Mouse (Mus musculus) hindbrain, postnatal 0 days (tissue): ENCODE results near the gene A930033H14Rik. TPM values are rescaled to one million over a fixed set of nuclear protein-coding genes. Genes with fewer than 3 reads are reported as not detected.

Experiments
- ATAC-seq: fragments of 200-750 bp; cut with Nextera tagmentation; 2 replicates; pipeline ENCODE4 v1.8.0; 2017; ENCODE audit warnings: mild to moderate bottlenecking, moderate TSS enrichment, moderate library complexity
- DNase-seq: peaks from one replicate; pipeline ENCODE4 v3.0.0-alpha.2; 2015; ENCODE audit warnings: low spot score
- H3K27ac ChIP-seq: fragments of 300-500 bp; sonication (generic); 2 replicates; pipeline ENCODE4 v1.5.1; 2014; ENCODE audit warnings: mild to moderate bottlenecking
- H3K27me3 ChIP-seq: fragments of 300-500 bp; sonication (generic); 2 replicates; pipeline ENCODE4 v1.6.1; 2014; ENCODE audit warnings: low read length, mixed read lengths; ENCODE audit not compliant: insufficient read depth
- H3K36me3 ChIP-seq: fragments of 300-500 bp; sonication (generic); 2 replicates; pipeline ENCODE4 v1.6.1; 2014; ENCODE audit warnings: low read length, mixed read lengths; ENCODE audit not compliant: insufficient read depth
- H3K4me1 ChIP-seq: fragments of 300-500 bp; sonication (generic); 2 replicates; pipeline ENCODE4 v1.6.1; 2014; ENCODE audit warnings: antibody characterized with exemption, low read length, mixed read lengths; ENCODE audit not compliant: insufficient read depth
- H3K4me2 ChIP-seq: fragments of 300-500 bp; sonication (generic); 2 replicates; pipeline ENCODE4 v1.6.1; 2014; ENCODE audit warnings: low read depth, mild to moderate bottlenecking, low read length, moderate library complexity, mixed read lengths
- H3K4me3 ChIP-seq: fragments of 300-500 bp; sonication (generic); 2 replicates; pipeline ENCODE4 v1.5.1; 2014; ENCODE audit warnings: low read length
- H3K9ac ChIP-seq: fragments of 300-500 bp; sonication (generic); replicated peaks from 2 replicates; pipeline ENCODE4 v1.6.1; 2014; ENCODE audit warnings: mild to moderate bottlenecking, low read length, moderate library complexity, mixed read lengths
- H3K9me3 ChIP-seq: fragments of 300-500 bp; sonication (generic); 2 replicates; pipeline ENCODE4 v1.6.1; 2016; ENCODE audit warnings: low read length, mixed read lengths
- CTCF ChIP-seq: IDR thresholded peaks from 2 replicates; pipeline ENCODE4 v1.5.1; 2016; ENCODE audit warnings: antibody characterized with exemption, control low read depth, low read depth
- WGBS: fragments of 180-500 bp; shearing (Covaris S2); extraction: QIAGEN DNeasy Blood & Tissue Kit; methylation state at CpG from one replicate; pipeline ENCODE4 v1.1.7; 2014; 5-methylcytosine and 5-hydroxymethylcytosine counted together
- polyA plus RNA-seq: library from polyadenylated mRNA; unstranded; fragments of >200 nt; fragmentation: Nextera tagmentation; extraction: Ambion mirVana; gene quantifications from 2 replicates; pipeline ENCODE4 v1.2.1, GENCODE M21; 2015
- total RNA-seq: library from RNA; depleted of rRNA; stranded (reverse); fragments of >200 nt; gene quantifications from 2 replicates; pipeline ENCODE4 v1.2.3, GENCODE M21; 2014; rRNA removed

Gene A930033H14Rik
- total RNA-seq (0.47 and 0.61 TPM in 2 replicates), polyA plus RNA-seq (1.4 TPM in 2 replicates)

GRCm38 (mm10) chr10:69212542-69213440, at the start of gene A930033H14Rik:
TSS of gene A930033H14Rik (minus strand) at chr10:69213098.
- Histone ChIP-seq H3K9ac (peak within 1 kb of the TSS; percentile 92), H3K36me3 (no peaks in the 10 kb centered on the region), H3K4me3 (peak within 1 kb of the TSS; percentile 85), H3K9me3 (no peaks in the 10 kb centered on the region), H3K27me3 (no peaks in the 10 kb centered on the region), H3K4me2 (peak within 1 kb of the TSS; percentile 93), H3K27ac (peak within 1 kb of the TSS; percentile 95), H3K4me1 (peaks cover 14% of the 10 kb centered on the region)
- TF ChIP-seq CTCF, result no peak
- ATAC-seq (peak; percentile 92), DNase-seq (peak; percentile 86)
- whole genome bisulfite sequencing, result under 1% methylated on average over 83 of the region's 84 CpGs

GRCm38 (mm10) chr10:69259929-69260328, 47.0 kb upstream of the A930033H14Rik start:
- H3K9me3 ChIP-seq, result no peaks in the 10 kb centered on the region
- no peak for ATAC-seq
- H3K4me2 ChIP-seq, result no peak overlapping the region
- no peak for DNase-seq
- TF ChIP-seq CTCF, result no peak
- no peak overlapping the region for H3K9ac ChIP-seq
- no peaks in the 10 kb centered on the region for H3K36me3 ChIP-seq
- no peaks in the 10 kb centered on the region for H3K27me3 ChIP-seq
- no peaks in the 10 kb centered on the region for H3K4me1 ChIP-seq
- WGBS, result 93% methylated on average over 8 of the region's 8 CpGs
- no peak overlapping the region for H3K4me3 ChIP-seq
- no peak overlapping the region for H3K27ac ChIP-seq

- no peak for DNase-seq
- WGBS, result 68% methylated on average over 2 of the region's 2 CpGs
- no peak overlapping the region for H3K4me2 ChIP-seq
- no peaks in the 10 kb centered on the region for H3K9me3 ChIP-seq
- H3K27ac ChIP-seq, result no peak overlapping the region
- H3K4me1 ChIP-seq, result peaks cover 3% of the 10 kb centered on the region
- no peak overlapping the region for H3K9ac ChIP-seq
- H3K36me3 ChIP-seq, result no peaks in the 10 kb centered on the region
- TF ChIP-seq CTCF, result no peak
- H3K4me3 ChIP-seq, result no peak overlapping the region
- 0 out of 2 replicates have a peak, but pooled peaks have one; percentile 30 for ATAC-seq
- H3K27me3 ChIP-seq, result no peaks in the 10 kb centered on the region
These were observed 46.3 kb upstream of the A930033H14Rik start for GRCm38 (mm10) chr10:69259161-69259560.

- Histone ChIP-seq H3K27me3 (no peaks in the 10 kb centered on the region), H3K27ac (no peak overlapping the region), H3K36me3 (no peaks in the 10 kb centered on the region), H3K4me1 (peaks cover 9% of the 10 kb centered on the region), H3K9ac (no peak overlapping the region), H3K9me3 (no peaks in the 10 kb centered on the region), H3K4me2 (no peak overlapping the region), H3K4me3 (no peak overlapping the region)
- peak; percentile 17 for DNase-seq
- no peak for ATAC-seq
- WGBS, result 36% methylated on average over 9 of the region's 9 CpGs
- TF ChIP-seq CTCF, result no peak
These were observed 45.7 kb upstream of the A930033H14Rik start for GRCm38 (mm10) chr10:69258588-69258987.

GRCm38 (mm10) chr10:69257592-69258133, 44.8 kb upstream of the A930033H14Rik start:
- ATAC-seq (no peak), DNase-seq (no peak)
- 82% methylated on average over 6 of the region's 6 CpGs for WGBS

GRCm38 (mm10) chr10:69255594-69255993, 42.7 kb upstream of the A930033H14Rik start:
- Histone ChIP-seq H3K4me1 (peaks cover 9% of the 10 kb centered on the region), H3K9me3 (no peaks in the 10 kb centered on the region), H3K4me3 (no peak overlapping the region), H3K27ac (no peak overlapping the region), H3K27me3 (no peaks in the 10 kb centered on the region), H3K36me3 (peaks cover 2% of the 10 kb centered on the region; the same call in 1 of the 2 replicates), H3K9ac (no peak overlapping the region), H3K4me2 (no peak overlapping the region)
- 62% methylated on average over 5 of the region's 5 CpGs for WGBS
- no peak for TF ChIP-seq CTCF
- ATAC-seq (no peak), DNase-seq (no peak)

More at GRCm38 (mm10) chr10:69257592-69258133, 44.8 kb upstream of the A930033H14Rik start:
- H3K27ac ChIP-seq, result no peak overlapping the region
- H3K4me2 ChIP-seq, result no peak overlapping the region
- no peaks in the 10 kb centered on the region for H3K27me3 ChIP-seq
- no peaks in the 10 kb centered on the region for H3K9me3 ChIP-seq
- no peak overlapping the region for H3K4me3 ChIP-seq
- H3K9ac ChIP-seq, result no peak overlapping the region
- no peak for TF ChIP-seq CTCF
- no peaks in the 10 kb centered on the region for H3K36me3 ChIP-seq
- H3K4me1 ChIP-seq, result peaks cover 9% of the 10 kb centered on the region
